Mouse (Mus musculus) bone marrow macrophage, adult 2 months (primary cell): ENCODE results near the gene Igsf21.

Source experiments
- CTCF ChIP-seq: IDR thresholded peaks from 2 replicates; pipeline ENCODE4 v1.5.1; 2012; ENCODE audit warnings: low read depth, mild to moderate bottlenecking, low read length, moderate library complexity
- POLR2A ChIP-seq: IDR thresholded peaks from 2 replicates; pipeline ENCODE4 v1.6.1; 2012; ENCODE audit warnings: mild to moderate bottlenecking, low read depth, low read length, borderline replicate concordance

DNA sequence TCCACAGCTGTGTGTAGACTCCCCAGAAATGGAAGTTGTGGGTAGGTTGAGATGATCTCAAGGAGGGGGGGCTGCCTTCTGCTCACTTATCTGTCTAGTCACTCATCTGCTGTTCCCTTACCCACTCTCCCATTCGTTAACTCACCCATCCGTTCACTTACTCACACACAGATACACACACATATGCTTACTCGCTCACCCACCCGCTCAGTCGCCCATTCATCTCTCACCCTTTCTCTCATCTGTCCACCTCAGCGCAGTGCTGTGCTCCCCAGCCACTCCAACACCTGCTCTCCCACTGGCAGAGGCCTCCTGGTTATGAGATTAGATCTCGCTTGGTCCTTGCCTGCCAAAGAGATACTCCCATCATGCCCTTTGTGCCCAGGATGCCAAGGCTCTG lies 22.1 kb downstream of the Igsf21 start:
- TF ChIP-seq CTCF (no peak), POLR2A (no peak)
